Mouse (Mus musculus): ENCODE data around the gene Gabra3. TPM values are rescaled to one million over a fixed set of nuclear protein-coding genes. Genes with fewer than 3 reads are reported as not detected.
A peak's percentile ranks its signal among the peaks of the same experiment; 100 is the strongest.

The Gabra3 gene
- polyA plus RNA-seq (2012; rRNA removed) (0.07 and 0.10 TPM in 2 replicates), polyA plus RNA-seq (2014; fragmentation: Nextera tagmentation; extraction: Ambion mirVana) (not detected in 2 replicates)

GRCm38 (mm10) chrX:72656230-72656898 is at the start of gene Gabra3:
Gene Gabra3, minus strand, starts transcription at chrX:72656848.
- no peak within 1 kb of the TSS for H3K4me3 ChIP-seq (ENCODE audit: insufficient read depth in 1 of 2, low read depth in 2 of 2, low read length in 2 of 2)

GRCm38 (mm10) chrX:72655789-72656188 is 859 bp downstream of the Gabra3 start:
- Histone ChIP-seq H3K27ac (no peak overlapping the region), H3K36me3 (replicated peaks; ENCODE audit: control insufficient read depth, insufficient read depth, low read depth) (no peaks in the 10 kb centered on the region), H3K27me3 (ENCODE audit: control insufficient read depth, insufficient read depth, low read length) (no peaks in the 10 kb centered on the region), H3K4me2 (ENCODE audit: low read depth) (no peak overlapping the region), H3K9ac (replicated peaks) (no peak overlapping the region), H3K9me3 (ENCODE audit: control insufficient read depth, low read length) (no peaks in the 10 kb centered on the region), H3K4me3 (ENCODE audit: insufficient read depth in 1 of 2, low read depth in 2 of 2, low read length in 2 of 2) (no peak overlapping the region), H3K4me1 (replicated peaks; ENCODE audit: control insufficient read depth in 2 of 2, insufficient read depth in 2 of 2, low read length in 1 of 2) (no peaks in the 10 kb centered on the region)
- TF ChIP-seq CTCF (IDR thresholded peaks at IDR 0.05; ENCODE audit: low read depth): no peak
- TF ChIP-seq EP300 (IDR thresholded peaks at IDR 0.05; ENCODE audit: low read depth): no peak
- ATAC-seq (ENCODE audit: insufficient read depth): no peak
- 14% methylated on average over 11 of the region's 11 CpGs for WGBS (ENCODE audit: insufficient replicate concordance)
- DNase-seq (ENCODE audit: low read depth in 3 of 3, low spot score in 3 of 3): no peak

More at GRCm38 (mm10) chrX:72656230-72656898, at the start of gene Gabra3:
- H3K27me3 ChIP-seq (ENCODE audit: control insufficient read depth, insufficient read depth, low read length): no peaks in the 10 kb centered on the region
- H3K4me2 ChIP-seq (ENCODE audit: low read depth): no peak within 1 kb of the TSS
- H3K27ac ChIP-seq: no peak within 1 kb of the TSS
- H3K4me1 ChIP-seq (replicated peaks; ENCODE audit: control insufficient read depth in 2 of 2, insufficient read depth in 2 of 2, low read length in 1 of 2): no peaks in the 10 kb centered on the region
- no peak within 1 kb of the TSS for H3K9ac ChIP-seq (replicated peaks)
- TF ChIP-seq CTCF (IDR thresholded peaks at IDR 0.05; ENCODE audit: low read depth): no peak
- no peak for TF ChIP-seq EP300 (IDR thresholded peaks at IDR 0.05; ENCODE audit: low read depth)
- no peaks in the 10 kb centered on the region for H3K9me3 ChIP-seq (ENCODE audit: control insufficient read depth, low read length)
- no peak for DNase-seq (ENCODE audit: low read depth in 3 of 3, low spot score in 3 of 3)
- ATAC-seq (ENCODE audit: insufficient read depth): no peak
- H3K36me3 ChIP-seq (replicated peaks; ENCODE audit: control insufficient read depth, insufficient read depth, low read depth): no peaks in the 10 kb centered on the region
- WGBS (ENCODE audit: insufficient replicate concordance): 7% methylated on average over 4 of the region's 4 CpGs

- Histone ChIP-seq H3K4me2 (ENCODE audit: low read depth) (no peak overlapping the region), H3K4me1 (replicated peaks; ENCODE audit: control insufficient read depth in 2 of 2, insufficient read depth in 2 of 2, low read length in 1 of 2) (no peaks in the 10 kb centered on the region), H3K27me3 (ENCODE audit: control insufficient read depth, insufficient read depth, low read length) (no peaks in the 10 kb centered on the region), H3K27ac (no peak overlapping the region), H3K9me3 (ENCODE audit: control insufficient read depth, low read length) (no peaks in the 10 kb centered on the region), H3K36me3 (replicated peaks; ENCODE audit: control insufficient read depth, insufficient read depth, low read depth) (no peaks in the 10 kb centered on the region), H3K9ac (replicated peaks) (no peak overlapping the region), H3K4me3 (ENCODE audit: insufficient read depth in 1 of 2, low read depth in 2 of 2, low read length in 2 of 2) (no peak overlapping the region)
- DNase-seq (ENCODE audit: low read depth in 3 of 3, low spot score in 3 of 3): no peak
- WGBS (ENCODE audit: insufficient replicate concordance): 8% methylated on average over 5 of the region's 5 CpGs
- no peak for TF ChIP-seq CTCF (IDR thresholded peaks at IDR 0.05; ENCODE audit: low read depth)
- TF ChIP-seq EP300 (IDR thresholded peaks at IDR 0.05; ENCODE audit: low read depth): no peak
- ATAC-seq (ENCODE audit: insufficient read depth): no peak
Measured at GRCm38 (mm10) chrX:72655381-72655780, 1.3 kb downstream of the Gabra3 start.

- peak in 2 of 3 experiments; percentile 0 to 9 for DNase-seq (ENCODE audit: low read depth in 3 of 3, low spot score in 3 of 3)
- H3K9ac ChIP-seq (replicated peaks): no peak overlapping the region
- peak; percentile 67; the same call in 1 of the 2 replicates for ATAC-seq (ENCODE audit: insufficient read depth)
Measured at GRCm38 (mm10) chrX:72650688-72651087, 6.0 kb downstream of the Gabra3 start.

GRCm38 (mm10) chrX:72644691-72645090 is 12.0 kb downstream of the Gabra3 start:
- TF ChIP-seq EP300 (IDR thresholded peaks at IDR 0.05; ENCODE audit: low read depth) (no peak), CTCF (IDR thresholded peaks at IDR 0.05; ENCODE audit: low read depth) (peak; percentile 25; the same call in 1 of the 2 replicates)
- no peak for ATAC-seq (ENCODE audit: insufficient read depth)
- Histone ChIP-seq H3K4me3 (ENCODE audit: insufficient read depth in 1 of 2, low read depth in 2 of 2, low read length in 2 of 2) (no peak overlapping the region), H3K27ac (no peak overlapping the region), H3K36me3 (replicated peaks; ENCODE audit: control insufficient read depth, insufficient read depth, low read depth) (no peaks in the 10 kb centered on the region), H3K4me1 (replicated peaks; ENCODE audit: control insufficient read depth in 2 of 2, insufficient read depth in 2 of 2, low read length in 1 of 2) (no peaks in the 10 kb centered on the region), H3K9ac (replicated peaks) (no peak overlapping the region), H3K27me3 (ENCODE audit: control insufficient read depth, insufficient read depth, low read length) (no peaks in the 10 kb centered on the region), H3K9me3 (ENCODE audit: control insufficient read depth, low read length) (no peaks in the 10 kb centered on the region), H3K4me2 (ENCODE audit: low read depth) (no peak overlapping the region)
- no peak for DNase-seq (ENCODE audit: low read depth in 3 of 3, low spot score in 3 of 3)
- WGBS (ENCODE audit: insufficient replicate concordance): 39% methylated on average over 2 of the region's 2 CpGs

More at GRCm38 (mm10) chrX:72650688-72651087, 6.0 kb downstream of the Gabra3 start:
- TF ChIP-seq CTCF (IDR thresholded peaks at IDR 0.05; ENCODE audit: low read depth): no peak
- no peak for TF ChIP-seq EP300 (IDR thresholded peaks at IDR 0.05; ENCODE audit: low read depth)
- no peak overlapping the region for H3K4me3 ChIP-seq (ENCODE audit: insufficient read depth in 1 of 2, low read depth in 2 of 2, low read length in 2 of 2)
- H3K9me3 ChIP-seq (ENCODE audit: control insufficient read depth, low read length): no peaks in the 10 kb centered on the region
- H3K36me3 ChIP-seq (replicated peaks; ENCODE audit: control insufficient read depth, insufficient read depth, low read depth): no peaks in the 10 kb centered on the region
- no peak overlapping the region for H3K4me2 ChIP-seq (ENCODE audit: low read depth)
- 30% methylated on average over 3 of the region's 3 CpGs for WGBS (ENCODE audit: insufficient replicate concordance)
- H3K27ac ChIP-seq: no peak overlapping the region
- H3K4me1 ChIP-seq (replicated peaks; ENCODE audit: control insufficient read depth in 2 of 2, insufficient read depth in 2 of 2, low read length in 1 of 2): no peaks in the 10 kb centered on the region
- no peaks in the 10 kb centered on the region for H3K27me3 ChIP-seq (ENCODE audit: control insufficient read depth, insufficient read depth, low read length)

Measured in liver, embryonic 14.5 days (tissue).